Mouse (Mus musculus) left cerebral cortex, adult 11 months (tissue): ENCODE data around the gene Olfr1297.

Source experiments
- DNase-seq: peaks from one replicate; pipeline ENCODE4 v3.0.0; 2022; ENCODE audit warnings: low spot score

Gene Olfr1297

GRCm38 (mm10) chr2:111626397-111626796 lies at the start of gene Olfr1297:
Olfr1297 (minus strand) TSS chr2:111626497.
- DNase-seq: no peak

- no peak for DNase-seq
These were observed 34.8 kb upstream of the Olfr1297 start, which contains the start of gene Olfr1299 for GRCm38 (mm10) chr2:111661119-111661518. Olfr1299 (plus strand) TSS chr2:111661419.

- DNase-seq: no peak
These were observed 22.8 kb upstream of the Olfr1297 start, which contains the start of gene Olfr1298 for GRCm38 (mm10) chr2:111649101-111649500. Olfr1298 (minus strand) TSS chr2:111649201.

- no peak for DNase-seq
These were observed 56.7 kb downstream of the Olfr1297 start, which contains the start of gene Olfr1295 for GRCm38 (mm10) chr2:111569581-111569980. Olfr1295 (minus strand) TSS chr2:111569681.
